Mouse (Mus musculus): ENCODE measurements at regions not wholly inside any gene's neighbourhood (a gene's known extent, or its start where the extent isn't known, plus 50 kb on each side); places are given as distances from the start of the nearest gene placed in this dataset.

DNA sequence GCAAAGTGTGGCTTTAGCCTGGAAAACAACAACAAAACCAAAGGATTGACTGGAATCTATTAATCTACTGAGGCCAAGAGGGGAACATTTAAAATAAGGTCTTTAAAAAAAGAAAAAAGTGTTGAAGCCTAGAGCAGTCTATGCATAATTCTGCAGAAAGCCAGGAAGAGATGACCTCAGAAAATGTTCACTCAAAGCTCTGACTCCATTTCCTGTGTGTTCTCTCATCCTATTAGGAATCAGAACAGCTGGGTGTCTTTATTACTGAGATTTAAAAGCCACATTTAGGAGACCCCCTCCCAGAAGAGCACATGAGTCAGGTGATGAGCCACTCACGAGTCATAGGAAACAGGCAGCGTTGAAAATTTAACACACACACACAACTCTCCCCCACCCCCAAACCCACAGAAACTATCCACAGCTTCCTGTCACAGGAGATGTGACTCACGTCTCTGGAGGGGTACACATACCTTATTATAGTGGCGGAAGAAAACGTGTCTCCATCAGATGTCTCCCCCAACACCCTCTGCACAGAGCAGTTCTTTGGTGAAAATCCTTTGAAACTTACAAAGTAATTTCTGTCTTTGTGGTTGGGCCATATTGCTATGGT, 140.2 kb upstream of the Hmga2 start:
- DNase-seq (ENCODE audit: low read depth, low spot score): peak; percentile 77

DNA sequence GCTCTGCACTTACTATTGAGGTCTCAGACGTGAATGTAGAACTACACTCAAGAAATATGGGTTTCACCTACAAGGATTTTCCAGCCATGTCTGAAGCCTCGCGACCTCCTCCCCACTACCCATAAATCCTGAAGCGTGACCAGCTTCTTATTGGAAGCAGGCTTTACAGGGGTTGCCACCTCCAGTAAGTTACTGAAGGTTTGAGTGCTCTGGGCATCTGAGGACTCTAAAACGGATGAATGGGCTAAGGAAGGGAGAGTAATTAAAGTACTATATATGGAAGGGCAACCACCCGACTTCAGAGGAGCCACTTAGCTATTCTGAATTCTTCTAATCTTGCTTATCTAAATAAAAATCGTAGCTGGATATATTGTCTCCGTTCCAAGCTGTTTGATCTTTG, 136.1 kb upstream of the Hmga2 start:
- DNase-seq (ENCODE audit: low read depth, low spot score): no peak

DNA sequence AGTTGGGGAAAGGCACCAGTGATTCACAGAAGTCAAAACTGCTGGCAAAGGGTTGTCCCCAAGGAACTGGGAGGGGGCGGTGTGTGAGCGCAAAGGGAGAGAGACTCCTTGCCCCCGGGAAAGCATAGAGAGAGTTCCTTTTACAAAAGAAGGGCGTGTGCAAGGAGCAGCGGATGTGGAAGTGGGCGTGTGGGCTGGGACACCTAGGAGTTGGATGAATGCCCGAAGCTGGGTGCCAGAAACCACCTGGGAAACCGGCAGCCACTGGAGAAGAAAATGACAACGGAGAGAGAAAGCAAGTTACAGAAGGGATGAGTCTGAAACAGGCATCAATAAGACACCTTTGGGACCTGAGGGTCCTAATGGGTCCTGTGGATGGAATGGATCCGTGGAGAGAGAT, 133.8 kb upstream of the Hmga2 start:
- DNase-seq (ENCODE audit: low read depth, low spot score): no peak

DNA sequence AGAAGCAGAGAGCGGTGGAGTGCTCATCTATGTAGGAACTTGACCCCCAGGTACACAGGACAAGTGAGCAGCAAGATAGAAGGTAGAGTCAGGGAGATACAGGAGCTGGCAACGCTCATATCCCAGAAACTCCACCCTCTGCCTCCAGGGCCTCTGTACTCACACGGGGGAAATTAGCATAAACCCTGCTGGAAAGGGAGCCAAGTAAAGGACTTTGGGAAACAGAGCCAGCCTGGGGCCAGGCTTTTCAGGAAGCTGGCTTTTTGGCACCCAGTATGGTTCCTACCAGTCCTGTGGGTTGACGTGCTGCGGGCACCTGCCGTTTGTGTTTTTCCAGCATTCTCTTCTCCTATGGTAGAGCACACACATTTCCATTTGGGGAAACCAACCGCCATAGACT, 128.2 kb upstream of the Hmga2 start:
- DNase-seq (ENCODE audit: low read depth, low spot score): no peak

DNA sequence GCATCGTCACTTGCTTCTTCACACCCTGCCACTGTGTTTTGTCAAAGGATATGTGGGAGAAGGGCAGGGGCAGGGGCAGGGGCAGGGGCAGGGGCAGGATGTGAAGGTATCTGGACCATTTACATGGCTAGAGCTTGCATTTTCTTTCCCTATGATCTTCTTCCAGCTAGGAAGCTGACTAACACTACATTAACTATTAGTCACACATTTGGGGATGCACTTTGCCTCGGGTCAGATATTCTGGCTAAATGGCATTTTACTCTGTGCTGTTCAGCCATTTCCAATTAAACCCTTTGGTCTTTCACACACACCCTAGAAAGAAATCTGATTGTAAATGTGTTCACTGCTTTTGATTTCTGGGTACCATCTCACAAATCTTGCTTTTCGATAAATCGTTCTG, 126.9 kb upstream of the Hmga2 start:
- no peak for DNase-seq (ENCODE audit: low read depth, low spot score)

DNA sequence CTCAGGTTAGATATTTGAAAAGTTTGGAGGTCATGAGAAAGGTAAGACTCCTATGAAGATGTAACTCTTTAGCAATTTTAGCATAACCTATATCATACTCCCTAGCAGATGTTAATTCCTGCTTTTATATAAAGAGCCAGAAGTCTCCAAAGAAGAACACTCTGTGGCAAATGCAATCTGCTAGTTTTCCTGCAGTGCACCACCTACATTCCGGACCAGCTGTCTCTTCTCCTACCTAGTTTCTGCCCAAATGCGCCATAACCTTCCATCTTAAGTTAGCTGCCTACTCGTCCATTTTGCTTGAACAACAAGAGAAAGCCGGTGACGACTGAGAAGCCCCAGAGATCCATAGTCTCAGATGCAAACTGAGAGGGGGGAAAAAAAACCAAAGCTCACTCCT, 124.5 kb upstream of the Hmga2 start:
- DNase-seq (ENCODE audit: low read depth, low spot score): no peak

GRCm38 (mm10) chr10:120599551-120599950, 123.3 kb upstream of the Hmga2 start:
- DNase-seq (ENCODE audit: low read depth, low spot score): no peak

DNA sequence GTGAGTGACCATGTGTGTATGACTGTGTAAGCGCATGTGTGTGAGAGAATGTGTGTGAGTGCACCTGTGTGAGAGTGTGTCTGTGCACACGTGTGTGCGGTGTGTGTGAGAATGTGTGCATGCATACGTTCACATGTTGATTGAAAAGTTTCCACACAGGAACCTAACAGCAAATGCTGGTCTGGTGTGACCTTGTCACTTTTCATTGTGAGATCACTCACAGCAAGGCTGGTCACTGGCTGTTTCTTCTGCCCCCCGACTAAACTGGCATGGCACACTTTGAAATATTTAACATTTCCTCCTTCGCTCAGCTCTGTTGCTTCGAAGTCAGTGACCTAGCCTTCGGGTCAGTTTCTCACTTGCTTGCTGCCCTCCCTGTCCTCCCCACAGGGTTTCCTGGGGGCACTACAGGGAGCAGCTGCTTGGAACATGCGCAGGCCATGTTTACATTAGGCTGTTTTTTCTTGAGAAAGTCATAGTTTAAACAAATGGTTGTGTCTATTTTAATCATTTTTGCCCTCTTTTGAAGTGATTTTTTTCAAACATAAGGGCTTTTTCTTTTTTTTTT, 121.1 kb upstream of the Hmga2 start:
- DNase-seq (ENCODE audit: low read depth, low spot score): no peak

GRCm38 (mm10) chr10:120595145-120595544, 118.9 kb upstream of the Hmga2 start:
- no peak for DNase-seq (ENCODE audit: low read depth, low spot score)

GRCm38 (mm10) chr10:120593876-120594275, 117.6 kb upstream of the Hmga2 start:
- no peak for DNase-seq (ENCODE audit: low read depth, low spot score)

DNA sequence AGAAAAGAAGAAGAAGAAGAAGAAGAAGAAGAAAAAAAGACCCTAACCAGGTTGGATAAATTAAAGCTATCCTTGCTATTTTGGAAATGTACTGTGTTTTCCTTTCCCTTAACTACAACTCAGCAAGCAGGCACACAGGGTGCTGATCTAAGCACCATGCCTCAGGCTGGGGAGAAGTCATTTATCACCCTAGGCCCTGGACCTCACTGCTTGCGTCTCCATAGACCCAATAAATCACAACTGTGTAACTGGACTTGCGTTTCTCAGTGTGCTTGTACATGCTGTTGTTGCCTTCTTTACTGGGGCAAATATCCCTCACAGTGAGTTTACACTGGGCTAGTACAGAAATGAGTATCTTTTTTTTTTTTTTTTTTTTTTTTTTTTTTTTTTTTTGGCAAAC, 113.4 kb upstream of the Hmga2 start:
- no peak for DNase-seq (ENCODE audit: low read depth, low spot score)

DNA sequence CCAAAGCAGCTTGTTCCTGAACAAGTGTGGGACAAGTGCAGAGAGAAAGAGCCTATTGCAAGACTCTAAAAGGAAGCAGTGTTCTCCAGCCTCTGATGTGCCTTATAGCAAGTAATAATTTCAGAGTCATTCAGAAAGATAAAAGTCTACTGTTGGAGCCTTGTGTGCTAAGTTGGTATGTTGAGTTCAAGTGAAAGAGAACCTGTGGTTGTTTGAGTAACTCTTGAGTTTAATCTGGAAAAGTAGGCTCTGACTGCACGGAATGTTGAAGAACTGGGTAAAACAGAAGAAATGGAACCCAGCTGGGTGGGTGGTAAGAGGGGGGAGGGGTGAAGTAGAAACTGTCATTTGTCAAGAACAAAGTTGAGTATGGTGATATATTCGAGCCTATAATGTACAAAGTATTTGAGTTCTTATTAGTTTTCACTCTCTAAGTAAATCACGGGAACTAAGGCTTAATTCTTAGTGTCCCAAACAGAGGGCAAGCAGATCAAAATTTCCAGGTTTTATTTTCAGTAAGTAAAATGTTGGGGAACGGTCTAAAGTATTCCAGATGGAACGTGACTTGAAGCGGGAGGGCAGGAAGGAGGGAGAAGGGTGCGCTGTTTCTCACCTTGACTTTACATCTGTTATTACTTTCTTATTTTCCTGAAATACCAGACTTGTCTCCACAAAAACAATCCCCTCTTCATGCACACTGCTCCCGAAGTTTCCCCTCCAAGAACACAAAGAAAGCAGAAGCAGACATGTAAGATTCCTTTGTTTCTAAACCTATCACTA, 111.8 kb upstream of the Hmga2 start:
- DNase-seq (ENCODE audit: low read depth, low spot score): no peak

- peak; percentile 54 for DNase-seq (ENCODE audit: low read depth, low spot score)
Measured at GRCm38 (mm10) chr10:120587179-120587578, 110.9 kb upstream of the Hmga2 start.

GRCm38 (mm10) chr10:120582497-120582896, 106.2 kb upstream of the Hmga2 start:
- no peak for DNase-seq (ENCODE audit: low read depth, low spot score)

DNA sequence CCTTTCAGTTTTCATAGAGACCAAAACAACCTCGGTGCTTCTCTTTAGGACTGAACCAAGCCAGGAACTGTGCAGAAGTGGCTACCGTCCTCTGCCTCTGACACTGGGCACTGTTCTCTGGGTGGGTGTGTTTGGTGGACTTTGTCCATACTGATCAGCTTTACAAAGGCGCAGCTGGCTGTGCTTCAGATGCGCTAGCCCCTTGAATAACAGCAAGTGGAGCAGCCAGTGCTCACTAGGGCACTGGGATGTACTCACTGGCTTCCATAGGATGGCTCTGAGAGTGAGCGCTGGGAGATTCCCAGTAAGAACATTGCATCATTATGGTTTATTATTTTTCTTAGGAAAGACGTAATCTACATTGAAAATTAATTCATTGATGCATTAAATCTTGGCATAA, 105.3 kb upstream of the Hmga2 start:
- no peak for DNase-seq (ENCODE audit: low read depth, low spot score)

DNA sequence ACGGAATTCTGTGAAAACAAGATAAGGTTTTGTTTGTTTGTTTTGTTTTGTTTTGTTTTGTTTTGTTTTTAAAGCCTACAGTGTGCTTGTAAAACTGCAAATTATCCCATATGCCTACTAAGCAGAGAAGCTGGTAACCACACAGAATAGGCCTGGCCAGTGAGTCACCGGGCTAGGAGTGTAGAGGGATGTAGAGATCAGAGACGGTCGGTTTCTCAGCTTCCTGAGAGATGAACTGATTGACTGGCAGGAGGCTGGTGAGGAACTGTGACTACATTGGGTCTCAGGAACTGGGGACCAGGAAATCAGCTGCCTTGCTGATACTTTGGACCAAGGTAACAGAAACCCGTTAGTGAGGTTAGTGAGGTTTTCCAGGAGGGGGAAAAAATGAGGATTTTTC, 100.6 kb upstream of the Hmga2 start:
- DNase-seq (ENCODE audit: low read depth, low spot score): no peak

DNA sequence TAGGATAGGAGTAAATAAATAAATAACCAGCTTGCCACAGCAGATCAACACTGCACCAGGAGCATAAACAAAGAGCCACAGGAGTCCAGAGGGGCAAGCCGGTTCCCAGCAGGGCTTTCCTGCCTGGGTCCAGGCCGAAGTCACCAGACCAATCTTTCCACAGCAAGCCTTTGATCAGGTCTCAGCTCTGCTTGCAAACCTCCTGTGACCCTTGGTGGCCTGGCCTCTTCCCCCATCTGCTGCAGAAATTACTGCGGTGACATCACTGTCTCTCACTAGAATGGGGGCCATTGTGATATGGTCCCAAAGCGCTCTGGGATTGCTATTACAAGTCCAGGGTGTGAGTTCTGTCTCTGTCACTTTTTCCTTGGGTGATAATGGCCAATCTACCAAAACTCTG, 99.9 kb upstream of the Hmga2 start:
- no peak for DNase-seq (ENCODE audit: low read depth, low spot score)

GRCm38 (mm10) chr10:120571340-120571739, 95.1 kb upstream of the Hmga2 start:
- DNase-seq (ENCODE audit: low read depth, low spot score): no peak

DNA sequence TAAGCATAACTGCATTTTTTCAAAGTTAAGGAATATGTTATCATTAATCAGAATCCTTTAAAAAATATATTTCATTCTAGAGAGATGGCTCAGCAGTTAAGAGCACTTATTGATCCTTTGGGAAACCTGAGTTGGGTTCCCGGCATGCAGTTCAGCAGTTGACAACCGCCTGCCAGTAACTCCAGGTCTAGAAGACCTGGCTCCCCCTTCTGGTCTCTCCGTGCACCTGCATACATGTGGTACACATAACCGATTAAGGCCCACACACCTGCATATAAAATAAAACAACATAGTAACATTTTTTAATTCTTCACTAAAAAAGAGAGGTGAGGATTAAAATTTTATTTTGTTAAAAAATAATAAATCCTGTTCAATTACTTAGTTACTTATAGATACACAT, 89.7 kb upstream of the Hmga2 start:
- DNase-seq (ENCODE audit: low read depth, low spot score): no peak

- DNase-seq (ENCODE audit: low read depth, low spot score): no peak
Measured at GRCm38 (mm10) chr10:120564859-120565258, 88.6 kb upstream of the Hmga2 start.

DNA sequence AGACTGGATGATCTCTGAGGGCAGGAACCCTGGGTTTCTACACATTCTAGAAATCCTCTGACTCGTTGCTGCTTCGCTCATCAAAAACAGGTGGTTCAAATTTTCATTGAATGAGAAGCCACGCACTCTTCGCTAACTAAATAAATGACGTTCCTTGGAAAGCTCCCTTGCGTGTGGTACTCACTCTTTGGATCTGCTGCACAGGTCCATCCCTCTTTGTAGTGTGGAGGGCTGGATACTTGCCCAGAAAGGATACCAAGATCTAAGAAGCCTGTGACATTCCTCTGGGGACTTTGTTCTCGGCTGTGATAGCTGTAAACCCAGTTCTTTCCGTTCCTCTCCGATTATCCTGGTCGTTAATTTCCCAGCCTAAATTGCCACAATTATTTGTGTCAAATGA, 87.7 kb upstream of the Hmga2 start:
- DNase-seq (ENCODE audit: low read depth, low spot score): no peak

GRCm38 (mm10) chr10:120561821-120562220, 85.6 kb upstream of the Hmga2 start:
- no peak for DNase-seq (ENCODE audit: low read depth, low spot score)

- no peak for DNase-seq (ENCODE audit: low read depth, low spot score)
Measured at GRCm38 (mm10) chr10:120557850-120558447, 81.7 kb upstream of the Hmga2 start.

Data from CD4-positive helper T cell, adult 2 months (primary cell).